Mouse (Mus musculus): ENCODE measurements around the gene Syne1.

GRCm38 (mm10) chr10:5522276-5522675 lies 29.0 kb downstream of the Syne1 start:
- no peak for TF ChIP-seq CTCF (IDR thresholded peaks at IDR 0.05; ENCODE audit: borderline replicate concordance, insufficient read depth, low read length)
- no peak for TF ChIP-seq POLR2A (IDR thresholded peaks at IDR 0.05; ENCODE audit: low read depth, low read length)
